Mouse (Mus musculus) testis, adult 2 months (tissue): Measurements from ENCODE around the gene Gba2.

Source experiments
- CTCF ChIP-seq: fragments of 200-500 bp; IDR thresholded peaks from 2 replicates; pipeline ENCODE4 v1.5.1; 2012; ENCODE audit warnings: low read depth, mild to moderate bottlenecking, inconsistent platforms, low read length, moderate library complexity; ENCODE audit not compliant: control insufficient read depth, insufficient read depth, insufficient replicate concordance
- POLR2A ChIP-seq: fragments of 200-500 bp; IDR thresholded peaks from 2 replicates; pipeline ENCODE4 v1.6.1; 2012; ENCODE audit warnings: low read depth, mild to moderate bottlenecking, inconsistent platforms, low read length, moderate library complexity; ENCODE audit not compliant: control insufficient read depth

GRCm38 (mm10) chr4:43579256-43579655 is 583 bp upstream of the Gba2 start:
- TF ChIP-seq POLR2A = no peak
- no peak for TF ChIP-seq CTCF
